Comparison of ENCODE assay signal across 22 mouse cellular contexts in genomic region chr5:92294525-92294924, GRCm38 (mm10). TPM values are rescaled to one million over a fixed set of nuclear protein-coding genes. Genes with fewer than 3 reads are reported as not detected.
"Had no signal": no experiment of that assay in that cellular context is flagged by ENCODE, and none has a peak within 500 bp of the region (broad histone marks: within the 10 kb centered on the region; RNA-seq: fewer than 3 reads in every experiment).

No protein-coding gene starts in this region.

- ATAC-seq: lung, postnatal 0 days; midbrain, embryonic 13.5 days; midbrain, embryonic 15.5 days had no signal

- H3K27ac ChIP-seq: lung, embryonic 15.5 days; macrophage; midbrain, embryonic 13.5 days; midbrain, embryonic 15.5 days; neural tube, embryonic 12.5 days had no signal

- H3K9ac ChIP-seq: lung, embryonic 15.5 days; midbrain, embryonic 13.5 days; midbrain, embryonic 15.5 days; neural tube, embryonic 12.5 days had no signal

- H3K4me1 ChIP-seq: lung, embryonic 15.5 days; midbrain, embryonic 13.5 days; midbrain, embryonic 15.5 days; neural tube, embryonic 12.5 days had no signal

- H3K9me3 ChIP-seq: lung, embryonic 15.5 days; megakaryocyte, embryonic 14.5 days; midbrain, embryonic 13.5 days; midbrain, embryonic 15.5 days; neural tube, embryonic 12.5 days had no signal

- H3K4me2 ChIP-seq: lung, embryonic 15.5 days; midbrain, embryonic 11.5 days; midbrain, embryonic 13.5 days; midbrain, embryonic 15.5 days; neural tube, embryonic 12.5 days had no signal

- H3K27me3 ChIP-seq: lung, embryonic 15.5 days; megakaryocyte, embryonic 14.5 days; midbrain, embryonic 13.5 days; midbrain, embryonic 15.5 days; neural tube, embryonic 12.5 days had no signal

- DNase-seq: lung, adult 2 months; lung, postnatal 14 days; lung, postnatal 36 days; right cerebral cortex, postnatal 14 days; spleen, adult 18-20 months; thymus, adult 18-20 months; thymus, postnatal 14 days; thymus, postnatal 36 days had no signal

- H3K4me3 ChIP-seq: lung, embryonic 15.5 days; megakaryocyte, embryonic 14.5 days; midbrain, embryonic 13.5 days; midbrain, embryonic 15.5 days; neural tube, embryonic 12.5 days had no signal

RNA-seq across cellular contexts. Expression of gene Cxcl9, which starts 33.4 kb away (rescaled TPM):
- total RNA-seq: midbrain, postnatal 0 days; monocyte, adult 5-6 weeks had no signal
- polyA plus RNA-seq: lung, embryonic 15.5 days; lung, postnatal 0 days; midbrain, embryonic 11.5 days; midbrain, embryonic 13.5 days; midbrain, embryonic 15.5 days; midbrain, postnatal 0 days; neural tube, embryonic 12.5 days; neural tube, embryonic 14.5 days; stomach, embryonic 14.5 days; stomach, embryonic 16.5 days had no signal

RNA-seq across cellular contexts. Expression of gene Art3, which starts 37.1 kb away (rescaled TPM):
- total RNA-seq: neutrophil, adult 5-6 weeks had no signal
- polyA plus RNA-seq: macrophage had no signal

RNA-seq across cellular contexts. Expression of gene Ppef2, which starts 38.4 kb away (rescaled TPM):
- total RNA-seq: monocyte, adult 5-6 weeks had no signal
- polyA plus RNA-seq: macrophage; midbrain, embryonic 11.5 days had no signal
